Mouse (Mus musculus) stomach, postnatal 0 days (tissue): ENCODE measurements at regions not wholly inside any gene's neighbourhood (a gene's known extent, or its start where the extent isn't known, plus 50 kb on each side); places are given as distances from the start of the nearest gene placed in this dataset.
"Not testable (repeated sequence)": the region's sequence is repeated elsewhere in the genome, so short reads cannot be mapped to it uniquely, and the experiment has no call there.

Experiments
- ATAC-seq: fragments of 200-750 bp; cut with Nextera tagmentation; 2 replicates; pipeline ENCODE4 v1.8.0; 2017; ENCODE audit not compliant: low FRiP score, low TSS enrichment
- DNase-seq: peaks from one replicate; pipeline ENCODE4 v3.0.0-alpha.2; 2016; ENCODE audit warnings: low spot score
- H3K27ac ChIP-seq: fragments of 300-500 bp; sonication (generic); replicated peaks from 2 replicates; pipeline ENCODE4 v1.5.1; 2014; ENCODE audit warnings: mild to moderate bottlenecking, control low read depth
- H3K27me3 ChIP-seq: fragments of 300-500 bp; sonication (generic); 2 replicates; pipeline ENCODE4 v1.6.1; 2014; ENCODE audit warnings: low read length; ENCODE audit not compliant: control insufficient read depth, insufficient read depth
- H3K36me3 ChIP-seq: fragments of 300-500 bp; sonication (generic); 2 replicates; pipeline ENCODE4 v1.6.1; 2014; ENCODE audit warnings: low read length, mixed read lengths; ENCODE audit not compliant: control insufficient read depth, insufficient read depth
- H3K4me1 ChIP-seq: fragments of 300-500 bp; sonication (generic); replicated peaks from 2 replicates; pipeline ENCODE4 v1.6.1; 2014; ENCODE audit warnings: antibody characterized with exemption; ENCODE audit not compliant: control insufficient read depth, insufficient read depth
- H3K4me2 ChIP-seq: fragments of 300-500 bp; sonication (generic); replicated peaks from 2 replicates; pipeline ENCODE4 v1.6.1; 2014; ENCODE audit warnings: low read depth, mild to moderate bottlenecking, control low read depth, moderate library complexity
- H3K4me3 ChIP-seq: fragments of 300-500 bp; sonication (generic); 2 replicates; pipeline ENCODE4 v1.5.1; 2014; ENCODE audit warnings: low read depth, low read length, control low read depth
- H3K9ac ChIP-seq: fragments of 300-500 bp; sonication (generic); 2 replicates; pipeline ENCODE4 v1.6.1; 2014; ENCODE audit warnings: mild to moderate bottlenecking, low read length, control low read depth, mixed read lengths
- H3K9me3 ChIP-seq: fragments of 300-500 bp; sonication (generic); 2 replicates; pipeline ENCODE4 v1.6.1; 2016; ENCODE audit warnings: low read length; ENCODE audit not compliant: control insufficient read depth
- CTCF ChIP-seq: IDR thresholded peaks from 2 replicates; pipeline ENCODE4 v1.5.1; 2016; ENCODE audit warnings: antibody characterized with exemption, low read depth, mild to moderate bottlenecking, moderate library complexity
- EP300 ChIP-seq: optimal IDR thresholded peaks from 2 replicates; pipeline ENCODE3; 2016; ENCODE audit warnings: antibody characterized with exemption
- WGBS: fragments of 180-500 bp; shearing (Covaris S2); extraction: QIAGEN DNeasy Blood & Tissue Kit; methylation state at CpG from one replicate; pipeline ENCODE4 v1.1.7; 2014; 5-methylcytosine and 5-hydroxymethylcytosine counted together

GRCm38 (mm10) chr10:7325074-7325473, 113.0 kb upstream of the Cnksr3 start:
- no peak overlapping the region for H3K9ac ChIP-seq
- no peak overlapping the region for H3K27ac ChIP-seq
- H3K36me3 ChIP-seq, result no peaks in the 10 kb centered on the region
- no peaks in the 10 kb centered on the region for H3K27me3 ChIP-seq
- H3K4me2 ChIP-seq, result no peak overlapping the region
- H3K4me3 ChIP-seq, result no peak overlapping the region
- ATAC-seq (no peak), DNase-seq (no peak)
- WGBS, result 54% methylated on average over 4 of the region's 4 CpGs
- no peaks in the 10 kb centered on the region for H3K9me3 ChIP-seq
- no peaks in the 10 kb centered on the region for H3K4me1 ChIP-seq
- TF ChIP-seq CTCF, result no peak
- TF ChIP-seq EP300, result no peak

DNA sequence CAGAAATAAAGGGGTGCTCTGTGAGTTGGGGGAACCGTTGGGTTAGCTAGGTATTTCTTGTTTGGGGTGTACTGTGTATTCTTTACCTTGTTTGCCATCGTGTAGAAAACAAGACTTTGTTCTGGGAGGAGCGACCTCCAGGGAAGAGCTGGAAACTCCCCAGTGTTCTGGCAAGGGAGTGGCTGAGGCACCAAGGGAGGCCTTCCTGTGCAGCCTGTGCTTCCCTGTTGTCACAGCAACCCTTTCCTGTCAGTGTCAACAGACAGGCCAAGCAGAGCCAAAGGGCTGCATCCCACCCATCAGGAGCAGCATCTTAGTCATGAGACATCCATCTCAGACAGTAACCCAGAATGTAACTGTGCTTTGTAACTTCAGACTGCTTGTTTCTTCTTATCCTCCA, 111.2 kb upstream of the Cnksr3 start:
- DNase-seq (no peak), ATAC-seq (no peak)
- Histone ChIP-seq H3K9me3 (no peaks in the 10 kb centered on the region), H3K36me3 (no peaks in the 10 kb centered on the region), H3K4me3 (no peak overlapping the region), H3K27me3 (no peaks in the 10 kb centered on the region), H3K4me2 (no peak overlapping the region), H3K4me1 (no peaks in the 10 kb centered on the region), H3K9ac (no peak overlapping the region), H3K27ac (no peak overlapping the region)
- TF ChIP-seq CTCF, result no peak
- TF ChIP-seq EP300, result no peak
- 32% methylated on average over 3 of the region's 3 CpGs for WGBS

DNA sequence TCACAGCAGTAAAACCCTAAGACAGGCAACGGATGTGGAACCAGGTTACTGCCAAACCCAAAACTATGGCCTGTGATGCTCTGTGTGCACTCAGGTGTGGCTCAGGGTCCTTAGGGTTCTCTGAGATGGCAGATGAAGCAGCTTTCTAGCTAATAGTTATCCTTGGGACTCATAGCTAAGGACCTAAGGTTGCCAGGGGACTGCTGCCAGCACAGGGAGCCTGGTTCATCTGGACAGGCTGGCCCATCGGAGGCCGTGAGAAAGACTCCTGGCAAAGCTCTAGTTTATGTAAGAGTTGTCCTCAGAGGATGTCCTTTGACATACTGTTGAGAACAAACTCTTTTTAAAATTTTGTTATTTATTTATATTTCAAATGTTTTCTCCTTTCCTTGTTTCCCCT, 97.9 kb upstream of the Cnksr3 start:
- no peak overlapping the region for H3K4me2 ChIP-seq
- 85% methylated on average over 3 of the region's 3 CpGs for WGBS
- no peak for ATAC-seq

GRCm38 (mm10) chr10:7305881-7306280, 93.8 kb upstream of the Cnksr3 start:
- H3K4me3 ChIP-seq, H3K27ac ChIP-seq, ATAC-seq, H3K4me1 ChIP-seq, H3K36me3 ChIP-seq, H3K9ac ChIP-seq, H3K9me3 ChIP-seq, H3K4me2 ChIP-seq, DNase-seq, H3K27me3 ChIP-seq: not testable (repeated sequence)
- WGBS, result 25% methylated on average over 3 of the region's 3 CpGs

More for the DNA sequence above, 97.9 kb upstream of the Cnksr3 start:
- Histone ChIP-seq H3K4me3 (no peak overlapping the region), H3K9me3 (no peaks in the 10 kb centered on the region), H3K27me3 (no peaks in the 10 kb centered on the region), H3K9ac (no peak overlapping the region), H3K27ac (no peak overlapping the region), H3K36me3 (no peaks in the 10 kb centered on the region), H3K4me1 (no peaks in the 10 kb centered on the region)
- no peak for DNase-seq
- TF ChIP-seq EP300 (no peak), CTCF (no peak)

GRCm38 (mm10) chr10:7298377-7298776, 86.3 kb upstream of the Cnksr3 start:
- no peak for DNase-seq
- 88% methylated on average over 7 of the region's 7 CpGs for WGBS

GRCm38 (mm10) chr10:7295921-7296320, 83.9 kb upstream of the Cnksr3 start:
- Histone ChIP-seq H3K9me3 (no peaks in the 10 kb centered on the region), H3K27me3 (no peaks in the 10 kb centered on the region), H3K4me1 (no peaks in the 10 kb centered on the region), H3K4me2 (no peak overlapping the region), H3K27ac (no peak overlapping the region), H3K4me3 (no peak overlapping the region), H3K9ac (no peak overlapping the region), H3K36me3 (no peaks in the 10 kb centered on the region)
- TF ChIP-seq CTCF, result no peak
- TF ChIP-seq EP300, result no peak
- DNase-seq (no peak), ATAC-seq (no peak)
- WGBS, result 87% methylated on average over 5 of the region's 5 CpGs

More at GRCm38 (mm10) chr10:7298377-7298776, 86.3 kb upstream of the Cnksr3 start:
- Histone ChIP-seq H3K9me3 (no peaks in the 10 kb centered on the region), H3K4me2 (no peak overlapping the region), H3K4me3 (no peak overlapping the region), H3K4me1 (no peaks in the 10 kb centered on the region), H3K27me3 (no peaks in the 10 kb centered on the region), H3K27ac (no peak overlapping the region), H3K9ac (no peak overlapping the region), H3K36me3 (no peaks in the 10 kb centered on the region)
- TF ChIP-seq CTCF (no peak), EP300 (no peak)
- no peak for ATAC-seq
